Mouse (Mus musculus): Measurements from ENCODE around the gene Dtd1.

DNA sequence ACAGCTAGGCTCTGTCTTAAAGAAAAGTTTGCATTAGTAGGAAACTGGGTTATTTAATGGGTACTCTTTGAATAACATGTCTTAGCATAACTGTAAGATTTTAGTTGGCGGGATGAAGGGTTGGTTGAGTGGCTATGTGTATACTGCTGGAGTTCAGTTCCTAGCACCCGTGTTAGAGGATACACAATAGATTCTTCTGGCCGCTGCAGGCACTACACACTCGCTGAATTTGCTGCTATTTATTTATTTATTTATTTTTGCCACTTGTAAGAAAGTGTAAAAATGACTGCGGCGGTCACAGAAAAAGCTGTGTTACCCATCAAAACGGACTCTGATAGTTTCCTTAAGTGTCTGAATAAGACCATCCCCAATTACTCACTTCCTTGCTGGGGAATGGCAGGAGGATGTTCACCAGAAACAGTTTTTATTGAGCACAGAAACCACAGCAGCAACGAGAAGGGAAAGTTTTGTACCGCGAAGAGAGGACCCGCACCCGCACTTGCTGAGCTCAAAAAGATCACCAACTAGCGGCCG, 44.3 kb upstream of the Dtd1 start:
- no peak for TF ChIP-seq CTCF (IDR thresholded peaks at IDR 0.05; ENCODE audit: control insufficient read depth, insufficient read depth, insufficient replicate concordance, low read depth, low read length)
- TF ChIP-seq POLR2A (IDR thresholded peaks at IDR 0.05; ENCODE audit: control insufficient read depth, low read depth, low read length) = no peak

All from testis, adult 2 months (tissue).